Mouse (Mus musculus) ES-Bruce4 (cell line): Measurements from ENCODE around the gene Rpl10.

ENCODE experiments used
- CTCF ChIP-seq: IDR thresholded peaks from one replicate; pipeline ENCODE4 v1.8.1; 2011; ENCODE audit warnings: low read depth, low read length
- EP300 ChIP-seq: IDR thresholded peaks from 2 replicates; pipeline ENCODE4 v1.6.1; 2011; ENCODE audit warnings: low read depth, low read length; ENCODE audit not compliant: insufficient read depth
- POLR2A ChIP-seq: IDR thresholded peaks from one replicate; pipeline ENCODE4 v1.8.1; 2011; ENCODE audit warnings: low read length; ENCODE audit not compliant: insufficient read depth

DNA sequence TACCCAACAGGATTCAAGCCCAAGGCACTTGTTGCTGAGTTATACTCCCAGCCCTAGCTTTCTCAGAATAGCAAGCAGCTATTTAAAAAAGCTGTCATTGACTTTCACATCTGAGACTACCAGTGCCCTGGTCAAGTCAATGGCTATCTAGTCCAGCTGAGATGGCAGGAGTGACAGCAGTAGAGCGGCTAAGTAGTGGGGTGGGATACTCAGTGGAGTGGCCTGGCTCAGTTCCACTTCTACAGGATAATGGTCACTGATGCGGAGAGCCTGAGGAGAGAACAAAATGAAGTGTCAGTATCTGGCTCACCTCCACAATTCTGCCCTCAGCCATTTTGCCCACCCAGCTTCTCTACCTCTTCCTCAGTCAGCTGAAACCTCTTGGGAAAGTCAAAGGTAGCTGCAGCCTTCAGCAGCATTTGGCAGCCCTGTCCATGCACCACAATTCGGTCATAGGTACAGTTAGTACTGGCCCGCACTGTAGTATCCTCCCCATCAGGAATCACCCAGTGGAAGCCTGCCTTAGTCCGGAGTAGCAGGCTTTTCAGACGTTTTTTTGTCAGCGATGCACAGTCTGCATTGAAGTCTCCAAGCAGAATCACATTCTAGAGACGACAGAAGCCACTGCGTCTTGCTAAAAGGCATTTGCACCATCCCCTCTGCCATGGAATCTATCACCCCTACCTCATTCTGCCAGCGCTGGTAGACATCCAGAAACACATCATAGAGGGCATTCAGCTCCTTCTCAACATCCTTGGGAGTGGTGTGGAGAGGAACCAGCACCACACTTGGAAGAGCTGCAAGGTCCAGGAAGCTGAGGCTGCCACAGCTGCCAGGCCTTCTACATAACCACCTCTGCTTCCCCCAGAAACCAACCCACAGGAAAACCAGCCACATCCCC is 3.1 kb downstream of the Rpl10 start:
- TF ChIP-seq CTCF (no peak), EP300 (no peak), POLR2A (no peak)
